In genomic region chr11:50212848-50213758, GRCm38 (mm10) we compare ENCODE assay signal across 8 mouse cellular contexts. TPM values are rescaled to one million over a fixed set of nuclear protein-coding genes. Genes with fewer than 3 reads are reported as not detected.
A peak's percentile ranks its signal among the peaks of the same experiment; 100 is the strongest.
DNase-seq lines count a peak whose midpoint lies in the region; ATAC-seq and TF ChIP-seq lines count a peak whose summit lies in the region.

No protein-coding gene starts in this region.

- no peak for DNase-seq in hindbrain, embryonic 11.5 days (ENCODE audit: low spot score)
- peak; percentile 70 for DNase-seq in ZHBTc4 (ENCODE audit: low read depth, low spot score)
- DNase-seq in gastrocnemius, adult 18-20 months (ENCODE audit: low spot score) = peak; percentile 89
- DNase-seq in lung, embryonic 14.5 days = peak; percentile 55
- peak; percentile 85 for DNase-seq in urinary bladder, postnatal 14 days (ENCODE audit: low spot score)
- no peak for DNase-seq in neural tube, embryonic 10.5 days (ENCODE audit: extremely low spot score, low spot score)

- H3K36me3 ChIP-seq in hindbrain, embryonic 13.5 days = peaks cover under 1% of the 10 kb centered on the region; the same call in 1 of the 2 replicates
- no peaks in the 10 kb centered on the region for H3K36me3 ChIP-seq in hindbrain, embryonic 11.5 days (ENCODE audit: control insufficient read depth, insufficient read depth, low read length)
- H3K36me3 ChIP-seq in intestine, embryonic 15.5 days = no peaks in the 10 kb centered on the region
- no peaks in the 10 kb centered on the region for H3K36me3 ChIP-seq in lung, embryonic 14.5 days (ENCODE audit: insufficient read depth)

- TF ChIP-seq CTCF in lung, embryonic 14.5 days (IDR thresholded peaks at IDR 0.05; ENCODE audit: low read depth) = no peak

- peaks cover 48% of the 10 kb centered on the region for H3K4me1 ChIP-seq in hindbrain, embryonic 13.5 days (replicated peaks)
- no peaks in the 10 kb centered on the region for H3K4me1 ChIP-seq in hindbrain, embryonic 11.5 days (replicated peaks; ENCODE audit: control insufficient read depth, insufficient read depth, low read length)
- peaks cover 29% of the 10 kb centered on the region for H3K4me1 ChIP-seq in intestine, embryonic 15.5 days (replicated peaks)
- peaks cover 24% of the 10 kb centered on the region for H3K4me1 ChIP-seq in lung, embryonic 14.5 days (ENCODE audit: insufficient read depth)

- no peak overlapping the region for H3K4me3 ChIP-seq in hindbrain, embryonic 13.5 days
- H3K4me3 ChIP-seq in hindbrain, embryonic 11.5 days (ENCODE audit: low read depth, low read length) = no peak overlapping the region
- no peak overlapping the region for H3K4me3 ChIP-seq in intestine, embryonic 15.5 days (replicated peaks)
- no peak overlapping the region for H3K4me3 ChIP-seq in lung, embryonic 14.5 days (ENCODE audit: low read depth, low read length)

- no peaks in the 10 kb centered on the region for H3K9me3 ChIP-seq in hindbrain, embryonic 13.5 days
- H3K9me3 ChIP-seq in hindbrain, embryonic 11.5 days (ENCODE audit: control insufficient read depth, low read length) = no peaks in the 10 kb centered on the region
- no peaks in the 10 kb centered on the region for H3K9me3 ChIP-seq in intestine, embryonic 15.5 days
- H3K9me3 ChIP-seq in lung, embryonic 14.5 days (ENCODE audit: low read depth, low read length) = no peaks in the 10 kb centered on the region

- no peaks in the 10 kb centered on the region for H3K27me3 ChIP-seq in hindbrain, embryonic 13.5 days
- H3K27me3 ChIP-seq in hindbrain, embryonic 11.5 days (ENCODE audit: control insufficient read depth, insufficient read depth, low read length) = no peaks in the 10 kb centered on the region
- no peaks in the 10 kb centered on the region for H3K27me3 ChIP-seq in intestine, embryonic 15.5 days (replicated peaks)
- H3K27me3 ChIP-seq in lung, embryonic 14.5 days (ENCODE audit: insufficient read depth, low read length) = no peaks in the 10 kb centered on the region

- WGBS in hindbrain, embryonic 13.5 days = 67% methylated on average over 11 of the region's 11 CpGs
- WGBS in hindbrain, embryonic 11.5 days = 71% methylated on average over 11 of the region's 11 CpGs
- 44% methylated on average over 11 of the region's 11 CpGs for WGBS in intestine, embryonic 15.5 days
- 45% methylated on average over 11 of the region's 11 CpGs for WGBS in lung, embryonic 14.5 days

- no peak for ATAC-seq in hindbrain, embryonic 13.5 days (ENCODE audit: low FRiP score)
- ATAC-seq in hindbrain, embryonic 11.5 days (ENCODE audit: low FRiP score) = no peak
- peak; percentile 40 for ATAC-seq in intestine, embryonic 15.5 days
- no peak for ATAC-seq in lung, embryonic 14.5 days (ENCODE audit: insufficient read depth)

- no peak overlapping the region; the same call in 1 of the 2 replicates for H3K27ac ChIP-seq in hindbrain, embryonic 13.5 days
- no peak overlapping the region for H3K27ac ChIP-seq in hindbrain, embryonic 11.5 days (ENCODE audit: low read depth, low read length)
- H3K27ac ChIP-seq in intestine, embryonic 15.5 days = 0 out of 2 replicates have a peak overlapping the region, but pooled peaks have one; percentile 48
- no peak overlapping the region; the same call in 1 of the 2 replicates for H3K27ac ChIP-seq in lung, embryonic 14.5 days (ENCODE audit: low read depth)

- peak overlapping the region; percentile 4; the same call in 1 of the 2 replicates for H3K9ac ChIP-seq in hindbrain, embryonic 13.5 days
- H3K9ac ChIP-seq in hindbrain, embryonic 11.5 days (ENCODE audit: low read depth, low read length) = no peak overlapping the region
- H3K9ac ChIP-seq in intestine, embryonic 15.5 days = no peak overlapping the region
- H3K9ac ChIP-seq in lung, embryonic 14.5 days = no peak overlapping the region

- no peak overlapping the region for H3K4me2 ChIP-seq in hindbrain, embryonic 13.5 days
- no peak overlapping the region for H3K4me2 ChIP-seq in hindbrain, embryonic 11.5 days (replicated peaks; ENCODE audit: low read depth, low read length)
- H3K4me2 ChIP-seq in intestine, embryonic 15.5 days (replicated peaks) = no peak overlapping the region
- no peak overlapping the region for H3K4me2 ChIP-seq in lung, embryonic 14.5 days

RNA-seq across cellular contexts. Expression of gene Mgat4b, which starts 2.4 kb away (rescaled TPM):
- polyA plus RNA-seq in hindbrain, embryonic 13.5 days (2015; fragmentation: Nextera tagmentation; extraction: Ambion mirVana) = 30.4 and 36.6 TPM in 2 replicates
- polyA plus RNA-seq in hindbrain, embryonic 11.5 days (2014; fragmentation: Nextera tagmentation; extraction: Ambion mirVana) = 17.9 and 19.6 TPM in 2 replicates
- total RNA-seq in gastrocnemius, adult 18-20 months (2021) = 10 to 100 TPM; 38.3 to 39.1 TPM
- polyA plus RNA-seq in intestine, embryonic 15.5 days (2015; fragmentation: Nextera tagmentation; extraction: Ambion mirVana) = 29.5 and 31.5 TPM in 2 replicates
- polyA plus RNA-seq in lung, embryonic 14.5 days (2014; fragmentation: Nextera tagmentation; extraction: Ambion mirVana) = 32.8 and 44.2 TPM in 2 replicates

RNA-seq across cellular contexts. Expression of gene Sqstm1, which starts 2.5 kb away (rescaled TPM):
- polyA plus RNA-seq in hindbrain, embryonic 13.5 days (2015; fragmentation: Nextera tagmentation; extraction: Ambion mirVana) = 318 and 320 TPM in 2 replicates
- 165 and 188 TPM in 2 replicates for polyA plus RNA-seq in hindbrain, embryonic 11.5 days (2014; fragmentation: Nextera tagmentation; extraction: Ambion mirVana)
- 100 to 1,000 TPM; 521 to 604 TPM for total RNA-seq in gastrocnemius, adult 18-20 months (2021)
- 189 and 205 TPM in 2 replicates for polyA plus RNA-seq in intestine, embryonic 15.5 days (2015; fragmentation: Nextera tagmentation; extraction: Ambion mirVana)
- polyA plus RNA-seq in lung, embryonic 14.5 days (2014; fragmentation: Nextera tagmentation; extraction: Ambion mirVana) = 205 and 209 TPM in 2 replicates

RNA-seq across cellular contexts. Expression of gene Ltc4s, which starts 25.3 kb away (rescaled TPM):
- 1.4 and 2.3 TPM in 2 replicates for polyA plus RNA-seq in hindbrain, embryonic 13.5 days (2015; fragmentation: Nextera tagmentation; extraction: Ambion mirVana)
- polyA plus RNA-seq in hindbrain, embryonic 11.5 days (2014; fragmentation: Nextera tagmentation; extraction: Ambion mirVana) = 0.94 and 1.3 TPM in 2 replicates
- 1 to 10 TPM in 1 of 2 experiments, under 1 TPM in 1; 0.89 to 2.7 TPM for total RNA-seq in gastrocnemius, adult 18-20 months (2021)
- polyA plus RNA-seq in intestine, embryonic 15.5 days (2015; fragmentation: Nextera tagmentation; extraction: Ambion mirVana) = 3.9 and 4.2 TPM in 2 replicates
- polyA plus RNA-seq in lung, embryonic 14.5 days (2014; fragmentation: Nextera tagmentation; extraction: Ambion mirVana) = 2.1 and 3.2 TPM in 2 replicates

RNA-seq across cellular contexts. Expression of gene Mrnip, which starts 38.9 kb away (rescaled TPM):
- 30.2 and 30.6 TPM in 2 replicates for polyA plus RNA-seq in hindbrain, embryonic 13.5 days (2015; fragmentation: Nextera tagmentation; extraction: Ambion mirVana)
- polyA plus RNA-seq in hindbrain, embryonic 11.5 days (2014; fragmentation: Nextera tagmentation; extraction: Ambion mirVana) = 21.9 and 22.4 TPM in 2 replicates
- 1 to 10 TPM; 2.4 to 2.7 TPM for total RNA-seq in gastrocnemius, adult 18-20 months (2021)
- polyA plus RNA-seq in intestine, embryonic 15.5 days (2015; fragmentation: Nextera tagmentation; extraction: Ambion mirVana) = 9.6 and 12.5 TPM in 2 replicates
- polyA plus RNA-seq in lung, embryonic 14.5 days (2014; fragmentation: Nextera tagmentation; extraction: Ambion mirVana) = 18.4 and 20.3 TPM in 2 replicates

Comparison
In these comparisons a context has a peak if more than half of its experiments do, and no peak if none do; other contexts are left out.
1. DNase-seq: peak in ZHBTc4 (single experiment), gastrocnemius, adult 18-20 months (single experiment), lung, embryonic 14.5 days (single experiment) and urinary bladder, postnatal 14 days (single experiment); none in hindbrain, embryonic 11.5 days (single experiment) and neural tube, embryonic 10.5 days (single experiment).